Mouse (Mus musculus): ENCODE measurements at regions not wholly inside any gene's neighbourhood (a gene's known extent, or its start where the extent isn't known, plus 50 kb on each side); places are given as distances from the start of the nearest gene placed in this dataset.

DNA sequence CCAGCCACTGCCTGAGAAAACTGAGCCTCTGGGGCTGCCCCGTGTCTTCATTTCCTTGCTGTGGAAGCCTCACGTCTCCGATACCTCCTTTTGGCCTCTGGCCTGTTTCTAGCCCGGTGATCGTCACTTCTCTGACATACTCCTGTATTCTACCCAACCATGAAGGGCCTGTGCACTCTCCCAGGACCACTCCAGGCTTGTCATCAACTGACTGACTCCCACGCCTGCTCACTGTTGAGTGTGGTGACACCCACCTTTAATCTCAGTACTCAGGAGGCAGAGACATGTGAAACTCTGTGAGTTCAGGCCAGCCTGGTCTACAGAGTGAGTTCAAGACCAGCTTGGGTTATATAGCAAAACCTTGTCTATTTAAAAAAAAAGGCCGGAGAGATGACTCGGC is 132.1 kb upstream of the Shb start:
- DNase-seq (ENCODE audit: extremely low spot score in 1 of 2, low spot score in 2 of 2), result no peak
- intact Hi-C loops (cut with DNase I), result loop anchor here (5.0 kb wide), 1 partner anchor 107 kb away; no protein-coding TSS in a partner anchor
- H3K4me3 ChIP-seq, result no peak overlapping the region
- TF ChIP-seq CTCF (IDR thresholded peaks at IDR 0.05), result no peak
- H3K27ac ChIP-seq, result no peak overlapping the region

DNA sequence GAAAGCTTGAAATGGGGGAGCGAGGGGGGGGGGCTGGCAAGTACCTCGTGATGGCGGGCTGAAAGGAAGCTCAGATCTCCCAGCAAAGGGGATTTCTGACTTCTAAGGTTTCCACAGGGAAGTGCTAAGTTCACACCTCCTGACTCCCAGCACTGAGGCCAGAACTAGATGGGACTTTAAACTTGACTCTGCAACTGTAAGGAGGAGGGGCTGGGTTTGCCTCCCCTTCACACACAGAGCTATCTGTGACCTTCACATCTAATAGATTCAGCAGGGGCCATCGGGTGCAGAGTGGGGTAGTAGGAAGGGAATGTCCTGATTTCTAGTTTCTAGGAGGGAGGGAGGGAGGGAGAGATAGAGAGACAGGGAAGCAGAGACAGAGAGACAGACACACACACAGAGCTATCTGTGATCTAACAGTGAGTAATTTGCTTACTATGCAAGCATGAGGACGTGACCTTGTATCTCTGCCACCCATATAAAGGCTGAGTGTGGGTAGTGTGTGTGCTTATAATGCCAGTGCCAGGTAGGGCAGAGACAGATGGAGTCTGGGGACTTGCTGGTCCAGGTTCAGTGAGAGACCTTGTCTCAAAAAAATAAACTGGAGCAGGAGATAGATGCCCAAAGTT is 125.2 kb upstream of the Shb start:
- H3K4me3 ChIP-seq, result no peak overlapping the region
- H3K27ac ChIP-seq, result no peak overlapping the region
- intact Hi-C loops (cut with DNase I), result no loop called here
- DNase-seq (ENCODE audit: extremely low spot score in 1 of 2, low spot score in 2 of 2), result no peak
- TF ChIP-seq CTCF (IDR thresholded peaks at IDR 0.05), result no peak

DNA sequence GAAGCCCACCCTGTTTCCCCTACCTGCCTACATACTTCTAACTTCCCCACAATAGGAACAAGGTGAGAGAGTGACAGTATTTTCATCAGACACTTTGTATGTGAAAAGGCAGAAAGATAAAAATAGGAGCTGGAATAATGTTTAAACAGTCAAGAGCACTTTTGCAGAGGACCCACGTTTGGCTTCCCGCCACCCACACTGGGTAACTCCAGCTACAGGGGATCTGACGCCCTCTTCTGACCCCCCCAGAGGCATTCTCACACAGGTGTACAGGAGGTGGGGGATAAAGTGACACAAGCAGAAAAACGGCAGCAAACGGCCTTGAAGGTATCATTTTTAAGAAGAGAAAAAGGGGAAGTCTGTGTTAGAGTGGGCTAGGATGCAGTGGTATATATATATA is 123.5 kb upstream of the Shb start:
- no peak for TF ChIP-seq CTCF (IDR thresholded peaks at IDR 0.05)
- Histone ChIP-seq H3K27ac (no peak overlapping the region), H3K4me3 (no peak overlapping the region)
- intact Hi-C loops (cut with DNase I), result no loop called here
- no peak for DNase-seq (ENCODE audit: extremely low spot score in 1 of 2, low spot score in 2 of 2)

DNA sequence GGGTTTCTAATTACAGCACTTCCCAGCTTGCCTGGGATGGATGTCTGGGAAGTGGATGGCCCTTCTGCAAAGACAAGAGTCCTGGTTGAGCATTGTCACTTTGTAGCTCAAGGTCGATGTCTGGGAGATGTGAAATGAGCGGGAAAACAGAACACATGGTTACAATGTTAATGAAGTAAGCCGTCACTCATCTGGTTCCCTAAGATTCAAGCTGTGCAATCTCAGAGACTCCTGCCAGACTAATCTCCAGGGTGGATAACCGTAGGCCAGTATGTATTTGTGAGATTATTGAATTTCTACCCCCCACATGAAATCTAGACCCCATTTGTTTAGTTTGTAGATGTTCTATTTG is 122.5 kb upstream of the Shb start:
- no peak for DNase-seq (ENCODE audit: extremely low spot score in 1 of 2, low spot score in 2 of 2)
- H3K27ac ChIP-seq, result no peak overlapping the region
- no peak overlapping the region for H3K4me3 ChIP-seq
- no peak for TF ChIP-seq CTCF (IDR thresholded peaks at IDR 0.05)
- intact Hi-C loops (cut with DNase I), result no loop called here

DNA sequence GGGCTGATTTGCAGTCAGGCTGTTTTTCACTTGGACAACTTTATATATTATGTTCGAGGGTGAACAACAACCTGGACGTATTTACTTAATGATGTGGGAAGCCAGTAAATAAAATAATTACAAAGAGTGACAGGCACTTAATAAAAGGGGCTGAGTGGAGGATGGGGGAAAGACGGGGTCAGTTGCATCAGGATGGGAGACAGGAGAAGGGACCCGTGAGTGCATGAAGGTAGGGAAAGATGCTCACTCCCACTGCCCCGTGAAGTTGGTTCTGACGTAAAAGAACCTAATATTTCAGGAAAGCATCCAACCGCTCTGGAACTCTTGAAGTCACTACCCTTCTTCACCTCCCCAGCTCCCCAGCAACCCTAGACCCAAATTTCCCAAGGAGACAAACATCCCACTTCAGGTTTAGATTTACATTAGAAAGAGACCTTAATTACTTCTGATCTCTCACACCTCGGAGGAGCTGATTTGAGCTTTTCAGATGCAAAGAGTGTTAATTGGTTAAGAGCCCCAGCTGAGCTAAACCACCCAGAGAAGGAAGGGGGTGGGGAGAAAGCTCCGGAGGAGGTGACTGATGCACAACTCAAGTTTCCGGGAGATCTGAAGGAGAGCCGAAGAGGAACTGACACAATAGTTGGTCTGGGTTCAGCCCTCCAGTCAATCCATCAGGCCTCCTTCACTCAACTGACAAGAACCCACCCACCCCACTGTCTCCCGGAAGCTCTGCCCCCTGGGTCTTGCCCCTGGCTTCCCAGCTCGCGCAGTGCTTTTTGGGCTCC is 121.9 kb upstream of the Shb start:
- Histone ChIP-seq H3K4me3 (no peak overlapping the region), H3K27ac (no peak overlapping the region)
- no peak for TF ChIP-seq CTCF (IDR thresholded peaks at IDR 0.05)
- intact Hi-C loops (cut with DNase I), result no loop called here
- no peak for DNase-seq (ENCODE audit: extremely low spot score in 1 of 2, low spot score in 2 of 2)

DNA sequence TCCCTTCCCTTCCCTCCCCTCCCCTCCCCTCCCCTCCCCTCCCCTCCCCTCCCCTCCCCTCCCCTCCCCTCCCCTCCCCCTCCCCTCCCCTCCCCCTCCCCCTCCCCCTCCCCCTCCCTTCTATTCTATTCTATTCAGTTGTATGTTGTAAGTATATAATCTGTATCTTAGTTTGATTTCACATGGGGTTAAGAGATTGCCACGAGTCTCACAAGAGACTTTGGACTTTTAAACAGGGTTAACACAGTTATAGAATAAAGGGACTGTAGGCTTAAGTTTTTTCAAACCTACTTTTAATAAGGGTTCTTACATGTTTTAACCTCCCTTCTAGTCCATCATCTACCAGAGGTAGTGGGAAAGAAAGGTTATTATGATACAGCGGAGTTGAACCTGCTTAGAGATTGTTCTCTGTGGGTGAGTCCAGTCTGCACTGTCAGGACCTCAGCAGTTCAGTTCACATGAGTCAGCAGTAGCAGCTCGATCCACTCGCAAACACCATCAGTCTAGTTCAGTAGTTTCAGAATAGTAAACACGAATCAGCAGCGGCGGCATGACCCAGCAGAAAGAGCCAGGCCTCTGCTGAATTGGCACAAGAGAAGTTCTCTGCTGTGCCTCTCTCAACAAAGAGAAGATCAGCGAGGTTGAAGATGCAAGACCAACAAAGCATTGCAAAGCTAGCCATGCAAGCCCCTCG is 116.8 kb upstream of the Shb start:
- no peak for TF ChIP-seq CTCF (IDR thresholded peaks at IDR 0.05)
- DNase-seq (ENCODE audit: extremely low spot score in 1 of 2, low spot score in 2 of 2), result no peak
- Histone ChIP-seq H3K27ac (no peak overlapping the region), H3K4me3 (no peak overlapping the region)
- intact Hi-C loops (cut with DNase I), result no loop called here

DNA sequence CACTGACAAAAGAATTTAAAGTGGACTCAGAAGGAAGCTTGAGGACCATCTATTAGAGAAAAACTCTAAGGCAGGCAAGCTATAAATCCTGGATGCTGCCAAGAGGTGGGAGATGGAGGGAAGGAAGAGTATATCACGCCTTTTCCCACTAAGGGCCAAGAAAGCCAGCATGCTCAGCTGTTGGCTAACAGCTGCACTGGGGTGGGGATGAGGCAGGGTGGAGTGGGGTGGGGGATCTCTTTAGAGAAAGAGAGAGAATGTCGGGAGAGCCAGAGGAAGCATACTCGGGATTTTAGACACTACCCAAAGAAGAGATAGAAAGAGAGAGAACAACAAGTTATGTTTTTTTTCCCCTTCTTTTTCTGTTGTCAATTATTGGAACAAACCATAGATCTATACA is 115.2 kb upstream of the Shb start:
- no peak overlapping the region for H3K27ac ChIP-seq
- TF ChIP-seq CTCF (IDR thresholded peaks at IDR 0.05), result no peak
- H3K4me3 ChIP-seq, result no peak overlapping the region
- no peak for DNase-seq (ENCODE audit: extremely low spot score in 1 of 2, low spot score in 2 of 2)
- intact Hi-C loops (cut with DNase I), result no loop called here

DNA sequence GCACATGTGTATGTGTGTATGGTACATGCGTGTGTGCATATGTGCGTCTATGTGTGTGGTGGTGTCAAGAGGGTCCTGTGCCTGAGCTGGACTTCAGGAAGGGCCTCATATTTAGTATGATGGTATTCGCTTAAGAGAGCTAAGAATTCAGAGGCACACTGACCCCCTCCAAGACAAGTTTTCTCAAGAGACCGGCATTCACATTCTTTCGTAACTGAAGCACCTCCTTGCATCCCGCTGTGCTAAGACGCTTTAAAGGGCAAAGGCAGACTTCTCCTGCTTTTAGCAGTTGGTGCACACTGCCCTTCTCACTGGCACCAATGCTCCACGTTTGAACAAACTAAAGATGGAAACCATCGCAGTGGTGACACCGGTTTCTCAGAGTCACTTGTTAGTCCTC is 110.3 kb upstream of the Shb start:
- Histone ChIP-seq H3K4me3 (no peak overlapping the region), H3K27ac (no peak overlapping the region)
- no peak for DNase-seq (ENCODE audit: extremely low spot score in 1 of 2, low spot score in 2 of 2)
- intact Hi-C loops (cut with DNase I), result no loop called here
- no peak for TF ChIP-seq CTCF (IDR thresholded peaks at IDR 0.05)

DNA sequence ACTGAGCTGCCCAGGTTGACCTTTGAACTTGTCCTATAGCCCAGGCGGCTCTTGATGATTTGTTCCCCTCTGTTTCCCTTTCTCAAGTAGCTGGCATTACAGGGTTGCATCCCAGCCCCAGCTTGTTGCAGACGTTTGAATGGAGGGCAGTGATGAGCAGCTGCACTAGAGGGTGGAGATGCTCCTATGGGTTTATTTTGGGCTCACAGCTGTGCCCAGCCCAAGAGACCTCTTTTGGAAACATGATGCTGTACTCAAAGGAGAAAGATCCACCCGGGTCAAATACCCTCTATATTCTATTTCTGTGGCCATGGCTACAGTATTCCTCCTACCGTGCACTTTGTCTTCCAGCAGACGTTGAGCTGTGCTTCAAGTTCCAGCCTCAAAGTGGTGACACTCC is 109.0 kb upstream of the Shb start:
- no peak for DNase-seq (ENCODE audit: extremely low spot score in 1 of 2, low spot score in 2 of 2)
- Histone ChIP-seq H3K27ac (no peak overlapping the region), H3K4me3 (no peak overlapping the region)
- TF ChIP-seq CTCF (IDR thresholded peaks at IDR 0.05), result no peak
- intact Hi-C loops (cut with DNase I), result no loop called here

DNA sequence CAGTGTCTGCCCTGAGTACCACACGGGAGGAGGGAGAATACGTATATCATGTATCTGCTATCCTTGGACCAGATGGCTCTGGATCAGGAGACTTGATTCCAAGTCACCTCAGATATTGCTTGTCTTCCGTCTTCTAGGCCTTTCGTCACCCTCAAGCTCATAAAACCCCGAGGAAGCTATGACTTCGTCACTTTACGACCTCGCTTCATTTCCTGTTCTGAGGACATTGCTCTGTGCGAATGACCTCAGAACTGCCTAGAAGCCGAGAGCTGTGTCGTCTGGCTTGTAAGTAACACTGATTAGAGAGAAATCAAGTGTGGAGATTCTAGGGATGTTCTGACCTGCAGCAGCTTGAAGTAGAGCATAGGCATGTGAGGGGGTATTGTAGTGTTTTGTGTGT is 108.4 kb upstream of the Shb start:
- no peak for DNase-seq (ENCODE audit: extremely low spot score in 1 of 2, low spot score in 2 of 2)
- no peak overlapping the region for H3K27ac ChIP-seq
- no peak overlapping the region for H3K4me3 ChIP-seq
- intact Hi-C loops (cut with DNase I), result no loop called here
- no peak for TF ChIP-seq CTCF (IDR thresholded peaks at IDR 0.05)

DNA sequence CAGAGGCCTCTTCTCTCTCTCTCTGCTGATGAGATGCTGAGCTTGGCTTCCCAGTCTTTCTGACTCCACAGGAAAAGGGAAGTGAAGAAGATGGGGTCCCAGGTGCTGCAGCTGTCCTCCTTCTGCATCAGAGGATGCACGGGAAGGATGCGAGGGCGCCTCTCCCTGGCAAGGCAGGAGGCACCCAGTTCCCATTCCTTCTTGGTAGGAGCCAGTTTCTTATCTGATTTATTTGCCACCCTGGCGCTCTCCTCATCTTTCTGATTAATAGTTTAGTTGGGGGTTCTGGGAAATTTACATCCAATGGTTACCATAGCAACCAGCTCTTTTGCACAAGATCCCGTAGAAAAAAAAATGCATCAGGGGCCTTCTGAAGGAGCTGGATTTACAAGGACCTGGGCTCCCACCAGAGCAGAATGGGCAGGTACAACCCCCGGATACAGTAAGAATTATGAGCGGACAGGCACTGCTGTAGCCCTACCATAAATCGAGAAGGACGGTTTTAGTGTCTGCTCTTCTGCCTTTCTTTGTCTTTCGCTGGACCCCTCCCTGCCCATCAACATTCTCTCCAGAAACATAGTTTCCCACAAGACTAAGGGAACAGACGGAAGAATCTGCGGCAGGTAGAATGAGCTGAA is 107.2 kb upstream of the Shb start:
- DNase-seq (ENCODE audit: extremely low spot score in 1 of 2, low spot score in 2 of 2), result no peak
- intact Hi-C loops (cut with DNase I), result no loop called here
- no peak for TF ChIP-seq CTCF (IDR thresholded peaks at IDR 0.05)
- Histone ChIP-seq H3K4me3 (no peak overlapping the region), H3K27ac (no peak overlapping the region)

DNA sequence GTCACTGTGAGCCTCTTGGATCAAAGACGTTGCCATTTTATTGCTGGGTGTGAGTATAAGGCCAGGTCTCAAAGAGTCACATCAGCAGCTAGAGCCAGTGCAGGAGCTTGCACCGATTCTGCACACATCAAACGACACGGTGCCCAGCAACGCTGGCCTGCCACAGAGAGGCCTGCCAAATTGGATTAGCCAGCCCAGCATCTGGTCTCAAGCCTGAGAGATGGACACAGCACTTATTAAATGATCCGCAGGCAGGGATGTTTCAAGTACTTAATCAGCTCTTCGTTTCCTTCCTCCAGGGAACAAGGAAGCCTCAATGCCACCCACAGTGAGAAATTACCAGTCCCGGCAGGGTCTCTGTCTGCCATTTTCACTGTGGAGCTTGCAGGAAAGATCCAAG is 106.1 kb upstream of the Shb start:
- DNase-seq (ENCODE audit: extremely low spot score in 1 of 2, low spot score in 2 of 2), result no peak
- Histone ChIP-seq H3K4me3 (no peak overlapping the region), H3K27ac (no peak overlapping the region)
- intact Hi-C loops (cut with DNase I), result no loop called here
- no peak for TF ChIP-seq CTCF (IDR thresholded peaks at IDR 0.05)
